Mouse (Mus musculus) embryonic fibroblast, embryonic 13.5 days (primary cell): ENCODE results near the gene Lgals12.

ENCODE experiments used
- CTCF ChIP-seq: IDR thresholded peaks from 2 replicates; pipeline ENCODE4 v1.5.1; 2011; ENCODE audit warnings: mild to moderate bottlenecking, control low read depth, low read length, moderate library complexity, borderline replicate concordance; ENCODE audit not compliant: insufficient read depth
- POLR2A ChIP-seq: IDR thresholded peaks from 2 replicates; pipeline ENCODE4 v1.6.1; 2011; ENCODE audit warnings: low read depth, mild to moderate bottlenecking, control low read depth, low read length, moderate library complexity

DNA sequence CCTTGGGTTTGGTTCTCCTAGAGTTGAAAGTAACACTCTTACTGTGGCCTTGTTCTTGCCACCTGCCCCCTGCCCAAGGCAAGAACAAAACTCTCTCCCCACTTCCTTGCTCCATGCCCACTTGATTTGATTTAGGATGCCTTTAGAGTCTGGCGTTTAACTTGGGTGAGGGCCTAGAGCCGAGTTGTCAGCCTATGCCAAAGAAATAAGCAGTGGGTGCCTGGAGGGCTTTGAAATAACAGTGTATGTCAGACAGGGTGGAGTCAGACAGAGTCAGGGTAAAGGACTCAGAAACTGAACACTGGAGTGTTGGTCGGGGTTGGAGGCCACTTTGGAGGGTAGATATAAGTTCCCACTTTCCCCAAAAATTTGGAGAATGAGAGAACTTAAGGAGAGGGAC lies 10.1 kb upstream of the Lgals12 start:
- no peak for TF ChIP-seq POLR2A
- no peak for TF ChIP-seq CTCF
